Mouse (Mus musculus) liver, adult 2 months (tissue): ENCODE data around the gene Sec14l4. TPM values are rescaled to one million over a fixed set of nuclear protein-coding genes. Genes with fewer than 3 reads are reported as not detected.

Experiments
- DNase-seq: peaks from one replicate; pipeline ENCODE4 v3.0.0-alpha.2; 2011; ENCODE audit warnings: low read depth, low spot score; ENCODE audit errors: extremely low read depth
- H3K27ac ChIP-seq: fragments of 200-500 bp; replicated peaks from 2 replicates; pipeline ENCODE4 v1.5.1; 2012; ENCODE audit warnings: low read depth, mild to moderate bottlenecking, control low read depth, inconsistent platforms, low read length; ENCODE audit not compliant: insufficient read depth
- H3K27me3 ChIP-seq: fragments of 200-500 bp; 2 replicates; pipeline ENCODE4 v1.6.1; 2012; ENCODE audit warnings: mild to moderate bottlenecking, moderate library complexity, low read length, inconsistent platforms; ENCODE audit not compliant: control insufficient read depth, insufficient read depth
- H3K36me3 ChIP-seq: fragments of 200-500 bp; 2 replicates; pipeline ENCODE4 v1.6.1; 2012; ENCODE audit warnings: low read length, inconsistent platforms; ENCODE audit not compliant: control insufficient read depth, insufficient read depth
- H3K4me1 ChIP-seq: fragments of 200-500 bp; 2 replicates; pipeline ENCODE4 v1.6.1; 2011; ENCODE audit warnings: low read length; ENCODE audit not compliant: control insufficient read depth, insufficient read depth
- H3K4me3 ChIP-seq: fragments of 200-500 bp; 2 replicates; pipeline ENCODE4 v1.5.1; 2011; ENCODE audit warnings: low read depth, mild to moderate bottlenecking, control low read depth, low read length, moderate library complexity; ENCODE audit not compliant: insufficient read depth
- H3K79me2 ChIP-seq: fragments of 200-500 bp; 2 replicates; pipeline ENCODE4 v1.6.1; 2012; ENCODE audit warnings: inconsistent platforms, mild to moderate bottlenecking, low read length, moderate library complexity; ENCODE audit not compliant: control insufficient read depth, insufficient read depth
- H3K9ac ChIP-seq: fragments of 200-500 bp; 2 replicates; pipeline ENCODE4 v1.6.1; 2012; ENCODE audit warnings: low read depth, mild to moderate bottlenecking, control low read depth, inconsistent platforms, low read length
- CTCF ChIP-seq: fragments of 200-500 bp; IDR thresholded peaks from 2 replicates; pipeline ENCODE4 v1.5.1; 2011; ENCODE audit warnings: low read depth, low read length, control low read depth
- POLR2A ChIP-seq: fragments of 200-500 bp; IDR thresholded peaks from 2 replicates; pipeline ENCODE4 v1.6.1; 2011; ENCODE audit warnings: low read length, control low read depth; ENCODE audit not compliant: insufficient read depth; ENCODE audit errors: extremely low read depth
- whole genome bisulfite sequencing: fragments of 180-500 bp; shearing (Covaris S2); methylation state at CpG from one replicate; pipeline ENCODE4 v1.1.7; 2018; 5-methylcytosine and 5-hydroxymethylcytosine counted together
- polyA plus RNA-seq: library from polyadenylated mRNA; depleted of rRNA; stranded (reverse); fragments of >200 nt; gene quantifications from 2 replicates; pipeline ENCODE4 v1.2.3, GENCODE M21; 2012
- total RNA-seq: library from RNA; depleted of rRNA; stranded (reverse); fragments of >200 nt; gene quantifications from 2 replicates; pipeline ENCODE4 v1.2.3, GENCODE M21; 2014

The Sec14l4 gene
- total and polyA plus RNA-seq, 2 experiments = 92.9 to 97.5 TPM

DNA sequence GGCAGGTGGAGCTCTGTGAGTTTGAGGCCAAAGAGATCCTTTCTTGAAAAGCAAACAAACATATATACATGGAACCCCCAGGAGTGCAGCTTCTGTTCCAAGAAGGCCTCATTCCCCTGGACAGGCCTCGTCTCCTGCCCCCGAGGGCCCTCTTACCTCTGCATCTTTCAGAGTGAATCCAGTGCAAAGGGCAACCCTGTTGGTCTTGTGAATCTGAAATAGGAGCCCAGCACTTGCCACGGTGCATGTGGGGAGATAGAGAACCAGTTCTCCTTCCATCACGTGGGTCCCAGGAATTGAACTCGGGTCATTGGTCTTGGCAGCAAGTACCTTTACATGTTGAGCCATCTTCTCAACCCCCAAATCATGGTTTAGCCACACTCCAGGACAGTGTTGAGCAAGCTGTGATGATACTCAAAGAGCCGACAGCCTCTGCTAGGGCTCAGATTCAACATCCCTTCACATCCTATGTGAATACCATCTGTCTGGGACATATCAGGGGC is 9.9 kb downstream of the Sec14l4 start:
- 74% methylated on average over 6 of the region's 6 CpGs for WGBS
- Histone ChIP-seq H3K79me2 (no peaks in the 10 kb centered on the region), H3K9ac (no peak overlapping the region), H3K27me3 (no peaks in the 10 kb centered on the region), H3K4me3 (no peak overlapping the region), H3K4me1 (peaks cover 6% of the 10 kb centered on the region; the same call in 1 of the 2 replicates), H3K36me3 (peaks cover 51% of the 10 kb centered on the region), H3K27ac (no peak overlapping the region)
- peak; percentile 58 for DNase-seq
- TF ChIP-seq CTCF (no peak), POLR2A (no peak)

- Histone ChIP-seq H3K9ac (no peak overlapping the region), H3K27ac (no peak overlapping the region), H3K27me3 (no peaks in the 10 kb centered on the region), H3K79me2 (no peaks in the 10 kb centered on the region), H3K4me1 (no peaks in the 10 kb centered on the region), H3K4me3 (no peak overlapping the region), H3K36me3 (peaks cover 40% of the 10 kb centered on the region)
- WGBS = 90% methylated on average over 7 of the region's 7 CpGs
- TF ChIP-seq CTCF (no peak), POLR2A (no peak)
- no peak for DNase-seq
Observed at GRCm38 (mm10) chr11:4043081-4043480, 11.8 kb downstream of the Sec14l4 start.

GRCm38 (mm10) chr11:4046526-4046925 is 15.3 kb downstream of the Sec14l4 start:
- TF ChIP-seq POLR2A (no peak), CTCF (no peak)
- no peak overlapping the region for H3K27ac ChIP-seq

DNA sequence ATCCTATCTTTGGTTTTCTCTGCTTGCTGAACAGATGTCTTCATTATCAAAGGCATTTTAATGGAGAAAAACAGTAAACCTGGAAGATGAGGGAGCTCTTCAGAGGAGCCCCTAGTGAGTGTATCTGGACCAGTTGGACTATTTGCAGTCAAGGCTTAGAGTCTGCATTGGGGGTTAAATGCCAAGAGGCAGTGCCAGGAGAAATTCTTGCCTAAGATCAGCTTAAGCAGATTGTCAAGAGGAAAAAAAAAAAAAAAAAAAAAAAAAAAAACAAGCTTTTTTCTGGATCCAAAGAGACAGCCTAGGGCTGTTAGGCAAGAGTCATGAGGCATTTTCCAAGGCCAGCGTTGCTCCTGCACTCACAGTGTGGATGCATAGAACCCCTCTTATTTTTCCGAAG is 16.5 kb downstream of the Sec14l4 start:
- no peaks in the 10 kb centered on the region for H3K4me1 ChIP-seq
- WGBS = 82% methylated on average over 2 of the region's 2 CpGs
- DNase-seq = peak; percentile 66
- no peaks in the 10 kb centered on the region for H3K79me2 ChIP-seq
- H3K9ac ChIP-seq = no peak overlapping the region
- no peak overlapping the region for H3K4me3 ChIP-seq
- H3K27ac ChIP-seq = no peak overlapping the region
- H3K27me3 ChIP-seq = no peaks in the 10 kb centered on the region
- no peak for TF ChIP-seq CTCF
- peaks cover 7% of the 10 kb centered on the region; the same call in 1 of the 2 replicates for H3K36me3 ChIP-seq

More at GRCm38 (mm10) chr11:4046526-4046925, 15.3 kb downstream of the Sec14l4 start:
- Histone ChIP-seq H3K9ac (no peak overlapping the region), H3K36me3 (peaks cover 16% of the 10 kb centered on the region), H3K4me1 (no peaks in the 10 kb centered on the region), H3K79me2 (no peaks in the 10 kb centered on the region), H3K4me3 (no peak overlapping the region), H3K27me3 (no peaks in the 10 kb centered on the region)
- WGBS = 83% methylated on average over 5 of the region's 5 CpGs
- no peak for DNase-seq

DNA sequence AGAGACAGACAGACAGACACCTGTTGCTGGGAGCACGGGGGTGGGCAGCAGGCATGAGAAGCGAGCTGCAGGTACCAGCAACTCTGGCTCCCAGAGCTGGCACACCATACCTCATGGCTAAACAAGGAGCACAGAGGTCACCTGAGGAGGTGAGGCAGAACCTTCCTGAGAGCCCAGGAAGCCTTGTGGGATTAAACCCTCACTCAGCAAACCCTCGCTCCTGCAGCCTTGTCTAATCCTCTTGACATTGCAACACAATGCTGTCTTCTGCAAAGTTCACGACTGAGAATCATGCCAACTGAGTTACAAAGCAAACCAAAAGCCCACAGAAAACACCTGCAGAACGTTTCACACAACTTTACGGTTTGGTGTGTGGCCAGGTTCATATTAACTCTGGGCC is 17.2 kb downstream of the Sec14l4 start:
- H3K27ac ChIP-seq = no peak overlapping the region
- H3K79me2 ChIP-seq = no peaks in the 10 kb centered on the region
- H3K9ac ChIP-seq = no peak overlapping the region
- H3K4me1 ChIP-seq = no peaks in the 10 kb centered on the region
- peak; percentile 48 for DNase-seq
- peaks cover 2% of the 10 kb centered on the region; the same call in 1 of the 2 replicates for H3K36me3 ChIP-seq
- TF ChIP-seq POLR2A (no peak), CTCF (no peak)
- WGBS = 63% methylated on average over 6 of the region's 6 CpGs
- no peaks in the 10 kb centered on the region for H3K27me3 ChIP-seq
- H3K4me3 ChIP-seq = no peak overlapping the region

DNA sequence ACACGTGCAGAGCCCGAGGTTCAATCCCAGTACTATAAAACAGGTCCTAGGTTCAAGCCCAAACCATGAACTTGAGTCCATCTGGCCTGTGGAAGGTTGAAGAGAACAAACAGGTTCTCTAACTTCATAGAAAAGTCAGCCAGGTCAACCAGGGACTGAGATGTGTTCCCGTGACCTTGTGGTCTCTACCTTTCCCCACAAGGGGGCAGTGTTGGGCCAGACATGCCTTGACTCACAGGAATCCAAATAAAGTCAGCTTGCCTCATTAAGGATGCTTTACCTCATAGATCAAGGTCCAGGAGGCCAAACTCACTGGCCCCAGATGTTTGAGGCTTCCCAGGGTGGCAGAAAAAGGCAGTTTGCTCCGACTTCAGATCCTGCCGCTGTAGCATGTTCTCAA is 22.3 kb downstream of the Sec14l4 start:
- H3K4me1 ChIP-seq = no peaks in the 10 kb centered on the region
- WGBS = 15% methylated on average over 5 of the region's 5 CpGs

More for the DNA sequence above, 22.3 kb downstream of the Sec14l4 start:
- no peaks in the 10 kb centered on the region for H3K27me3 ChIP-seq
- H3K36me3 ChIP-seq = no peaks in the 10 kb centered on the region
- H3K9ac ChIP-seq = no peak overlapping the region
- H3K79me2 ChIP-seq = no peaks in the 10 kb centered on the region
- peak; percentile 81 for DNase-seq
- TF ChIP-seq POLR2A (no peak), CTCF (peak; percentile 86)
- H3K4me3 ChIP-seq = no peak overlapping the region
- no peak overlapping the region for H3K27ac ChIP-seq
